Mouse (Mus musculus): Measurements from ENCODE around the gene Smpdl3a. TPM values are rescaled to one million over a fixed set of nuclear protein-coding genes. Genes with fewer than 3 reads are reported as not detected.

Gene Smpdl3a
- polyA plus RNA-seq, 1 experiment from 2014 or later: 11.8 TPM

- H3K36me3 ChIP-seq (ENCODE audit: control insufficient read depth, insufficient read depth, low read length): no peaks in the 10 kb centered on the region
- H3K4me2 ChIP-seq: no peak overlapping the region
- ATAC-seq (ENCODE audit: low FRiP score): no peak
- H3K9me3 ChIP-seq (ENCODE audit: control insufficient read depth, low read length): no peaks in the 10 kb centered on the region
- H3K27ac ChIP-seq (ENCODE audit: low read depth, low read length): no peak overlapping the region
- no peak overlapping the region for H3K9ac ChIP-seq (ENCODE audit: low read length)
- no peak overlapping the region for H3K4me3 ChIP-seq (ENCODE audit: low read depth, low read length)
- no peak for DNase-seq (ENCODE audit: low spot score, missing footprints)
- H3K4me1 ChIP-seq (ENCODE audit: control insufficient read depth, insufficient read depth, low read length): no peaks in the 10 kb centered on the region
- peaks cover 9% of the 10 kb centered on the region; the same call in 1 of the 2 replicates for H3K27me3 ChIP-seq (ENCODE audit: control insufficient read depth, insufficient read depth, low read length)
These were observed 41.8 kb downstream of the Smpdl3a start for GRCm38 (mm10) chr10:57835982-57836381.

GRCm38 (mm10) chr10:57841638-57842509 is 47.7 kb downstream of the Smpdl3a start:
- Histone ChIP-seq H3K27ac (ENCODE audit: low read depth, low read length) (no peak overlapping the region), H3K9ac (ENCODE audit: low read length) (no peak overlapping the region), H3K4me2 (no peak overlapping the region), H3K27me3 (ENCODE audit: control insufficient read depth, insufficient read depth, low read length) (no peaks in the 10 kb centered on the region), H3K9me3 (ENCODE audit: control insufficient read depth, low read length) (no peaks in the 10 kb centered on the region), H3K4me1 (ENCODE audit: control insufficient read depth, insufficient read depth, low read length) (no peaks in the 10 kb centered on the region), H3K4me3 (ENCODE audit: low read depth, low read length) (no peak overlapping the region), H3K36me3 (ENCODE audit: control insufficient read depth, insufficient read depth, low read length) (no peaks in the 10 kb centered on the region)
- DNase-seq (ENCODE audit: low spot score, missing footprints) (peak; percentile 93), ATAC-seq (ENCODE audit: low FRiP score) (peak; percentile 68)
- WGBS: 40% methylated on average over 8 of the region's 8 CpGs

- Histone ChIP-seq H3K36me3 (ENCODE audit: control insufficient read depth, insufficient read depth, low read length) (no peaks in the 10 kb centered on the region), H3K4me3 (ENCODE audit: low read depth, low read length) (no peak overlapping the region), H3K9ac (ENCODE audit: low read length) (no peak overlapping the region), H3K27ac (ENCODE audit: low read depth, low read length) (no peak overlapping the region), H3K4me2 (no peak overlapping the region), H3K4me1 (ENCODE audit: control insufficient read depth, insufficient read depth, low read length) (no peaks in the 10 kb centered on the region), H3K9me3 (ENCODE audit: control insufficient read depth, low read length) (no peaks in the 10 kb centered on the region), H3K27me3 (ENCODE audit: control insufficient read depth, insufficient read depth, low read length) (no peaks in the 10 kb centered on the region)
- peak; percentile 96 for DNase-seq (ENCODE audit: low spot score, missing footprints)
- peak; percentile 82 for ATAC-seq (ENCODE audit: low FRiP score)
- 51% methylated on average over 5 of the region's 6 CpGs for WGBS
These were observed 54.0 kb downstream of the Smpdl3a start for GRCm38 (mm10) chr10:57847916-57848682.

Other genes starting within 250 kb of the Smpdl3a start
- 6.1 and 8.8 TPM in 2 replicates for gene Pkib, start 162.4 kb upstream of the Smpdl3a start, polyA plus RNA-seq (2014; fragmentation: Nextera tagmentation; extraction: Ambion mirVana)
- 1,096 and 1,115 TPM in 2 replicates for gene Fabp7, start 9.5 kb upstream of the Smpdl3a start, polyA plus RNA-seq (2014; fragmentation: Nextera tagmentation; extraction: Ambion mirVana)

All from midbrain, embryonic 11.5 days (tissue).